Mouse (Mus musculus) ES-Bruce4 (cell line): ENCODE measurements around the gene Rasal2. TPM values are rescaled to one million over a fixed set of nuclear protein-coding genes. Genes with fewer than 3 reads are reported as not detected.

Experiments used
- H3K27ac ChIP-seq: 2 replicates; pipeline ENCODE4 v1.5.1; 2012; ENCODE audit warnings: low read length, inconsistent platforms; ENCODE audit not compliant: insufficient read depth
- H3K27me3 ChIP-seq: 2 replicates; pipeline ENCODE4 v1.6.1; 2012; ENCODE audit warnings: mild to moderate bottlenecking, low read length, inconsistent platforms; ENCODE audit not compliant: control insufficient read depth, poor library complexity, insufficient read depth, severe bottlenecking
- H3K36me3 ChIP-seq: 2 replicates; pipeline ENCODE4 v1.6.1; 2012; ENCODE audit warnings: inconsistent platforms, mild to moderate bottlenecking, low read length, moderate library complexity; ENCODE audit not compliant: control insufficient read depth, poor library complexity, insufficient read depth, severe bottlenecking
- H3K4me1 ChIP-seq: one replicate; pipeline ENCODE4 v1.8.1; 2011; ENCODE audit warnings: low read length; ENCODE audit not compliant: control insufficient read depth, insufficient read depth
- H3K4me3 ChIP-seq: 2 replicates; pipeline ENCODE4 v1.5.1; 2011; ENCODE audit warnings: low read depth, mild to moderate bottlenecking, low read length
- H3K9ac ChIP-seq: 2 replicates; pipeline ENCODE4 v1.6.1; 2012; ENCODE audit warnings: low read depth, mild to moderate bottlenecking, inconsistent platforms; ENCODE audit not compliant: poor library complexity, severe bottlenecking
- H3K9me3 ChIP-seq: replicated peaks from 2 replicates; pipeline ENCODE4 v1.6.1; 2012; ENCODE audit warnings: mild to moderate bottlenecking, low read length, inconsistent platforms; ENCODE audit not compliant: control insufficient read depth, poor library complexity, insufficient read depth, severe bottlenecking
- CTCF ChIP-seq: IDR thresholded peaks from one replicate; pipeline ENCODE4 v1.8.1; 2011; ENCODE audit warnings: low read depth, low read length
- EP300 ChIP-seq: IDR thresholded peaks from 2 replicates; pipeline ENCODE4 v1.6.1; 2011; ENCODE audit warnings: low read depth, low read length; ENCODE audit not compliant: insufficient read depth
- POLR2A ChIP-seq: IDR thresholded peaks from one replicate; pipeline ENCODE4 v1.8.1; 2011; ENCODE audit warnings: low read length; ENCODE audit not compliant: insufficient read depth
- polyA plus RNA-seq: library from polyadenylated mRNA; stranded (reverse); fragments of >200 nt; gene quantifications from 2 replicates; pipeline ENCODE4 v1.2.4, GENCODE M21; 2011; ENCODE audit warnings: low read depth; ENCODE audit not compliant: missing spikeins, insufficient read depth, insufficient read length

Rasal2 gene
- polyA plus RNA-seq, 1 experiment: 11.6 TPM

DNA sequence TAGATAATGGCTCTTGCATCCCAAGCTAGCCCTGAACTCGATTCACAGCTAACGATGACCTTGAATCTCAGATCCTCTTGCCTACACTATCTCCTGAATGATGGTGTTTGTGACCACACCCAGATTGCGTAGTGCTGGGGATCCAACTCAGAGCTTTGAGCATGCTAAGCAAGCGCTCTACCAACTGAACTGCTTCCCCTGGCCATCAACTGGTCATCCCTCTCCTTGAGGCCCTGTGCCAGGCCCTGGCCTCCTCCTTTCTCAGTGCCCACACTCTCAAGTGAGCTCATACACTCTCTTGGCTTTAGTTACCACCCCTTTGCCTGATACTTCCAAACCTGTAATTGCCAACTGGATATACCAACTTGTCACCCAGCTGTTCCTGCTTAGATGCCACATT, 22.0 kb upstream of the Rasal2 start:
- Histone ChIP-seq H3K36me3 (no peaks in the 10 kb centered on the region), H3K27ac (no peak overlapping the region), H3K9me3 (no peaks in the 10 kb centered on the region), H3K4me3 (no peak overlapping the region), H3K27me3 (no peaks in the 10 kb centered on the region), H3K9ac (no peak overlapping the region), H3K4me1 (no peaks in the 10 kb centered on the region)
- no peak for TF ChIP-seq EP300
- no peak for TF ChIP-seq CTCF
- TF ChIP-seq POLR2A: no peak

DNA sequence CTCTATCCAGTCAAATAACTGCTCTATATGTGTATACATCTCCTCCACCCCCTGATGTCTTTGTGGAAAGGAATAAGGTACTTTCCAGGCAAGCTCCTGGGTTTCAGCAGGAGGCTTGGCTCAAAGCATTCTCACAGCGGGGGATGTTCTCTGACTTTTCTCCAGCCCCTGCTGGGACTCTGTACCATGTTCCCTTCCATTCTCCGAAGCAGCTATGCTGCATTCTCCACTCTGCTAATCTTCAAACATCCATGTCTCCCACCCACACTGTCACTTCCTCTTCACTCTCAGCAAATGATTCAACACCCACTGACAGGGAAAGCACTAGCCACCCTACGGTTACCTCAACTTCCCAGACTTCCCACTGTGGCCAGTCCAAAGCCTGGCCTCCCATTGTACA, 20.9 kb upstream of the Rasal2 start:
- TF ChIP-seq CTCF (no peak), EP300 (no peak), POLR2A (no peak)
- H3K4me1 ChIP-seq: no peaks in the 10 kb centered on the region

GRCm38 (mm10) chr1:157428366-157428765, 16.0 kb upstream of the Rasal2 start:
- Histone ChIP-seq H3K4me3 (no peak overlapping the region), H3K27ac (no peak overlapping the region), H3K9me3 (no peaks in the 10 kb centered on the region), H3K36me3 (no peaks in the 10 kb centered on the region), H3K9ac (no peak overlapping the region), H3K27me3 (no peaks in the 10 kb centered on the region), H3K4me1 (no peaks in the 10 kb centered on the region)
- TF ChIP-seq EP300 (no peak), POLR2A (no peak)

More for the DNA sequence above, 20.9 kb upstream of the Rasal2 start:
- no peaks in the 10 kb centered on the region for H3K27me3 ChIP-seq
- H3K9ac ChIP-seq: no peak overlapping the region
- no peaks in the 10 kb centered on the region for H3K36me3 ChIP-seq
- no peaks in the 10 kb centered on the region for H3K9me3 ChIP-seq
- H3K27ac ChIP-seq: no peak overlapping the region
- H3K4me3 ChIP-seq: no peak overlapping the region

- Histone ChIP-seq H3K27ac (no peak overlapping the region), H3K9me3 (no peaks in the 10 kb centered on the region), H3K9ac (no peak overlapping the region), H3K4me1 (no peaks in the 10 kb centered on the region), H3K4me3 (no peak overlapping the region), H3K27me3 (no peaks in the 10 kb centered on the region), H3K36me3 (no peaks in the 10 kb centered on the region)
- TF ChIP-seq POLR2A (no peak), EP300 (no peak), CTCF (no peak)
These were observed 15.2 kb upstream of the Rasal2 start for GRCm38 (mm10) chr1:157427604-157428003.

DNA sequence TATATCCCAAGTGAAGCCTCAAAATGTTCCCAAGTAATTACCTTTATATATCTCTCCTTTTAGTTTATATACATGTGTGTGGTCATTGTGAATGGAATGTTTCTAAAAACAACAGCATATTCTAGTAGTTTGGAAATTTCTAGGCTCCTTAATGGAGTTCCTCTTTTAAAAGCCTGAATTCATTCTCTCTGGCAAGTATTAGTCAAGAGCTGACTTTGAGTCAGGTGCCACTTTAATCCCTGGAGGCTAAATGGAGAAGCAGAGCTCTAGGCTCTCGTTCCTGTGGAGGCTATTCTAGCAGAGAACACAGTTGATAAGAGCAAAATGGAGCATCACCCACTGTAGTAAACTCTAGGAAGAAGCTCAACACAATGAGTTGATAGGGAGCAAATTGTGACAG, 14.5 kb upstream of the Rasal2 start:
- Histone ChIP-seq H3K27me3 (no peaks in the 10 kb centered on the region), H3K9ac (no peak overlapping the region)

DNA sequence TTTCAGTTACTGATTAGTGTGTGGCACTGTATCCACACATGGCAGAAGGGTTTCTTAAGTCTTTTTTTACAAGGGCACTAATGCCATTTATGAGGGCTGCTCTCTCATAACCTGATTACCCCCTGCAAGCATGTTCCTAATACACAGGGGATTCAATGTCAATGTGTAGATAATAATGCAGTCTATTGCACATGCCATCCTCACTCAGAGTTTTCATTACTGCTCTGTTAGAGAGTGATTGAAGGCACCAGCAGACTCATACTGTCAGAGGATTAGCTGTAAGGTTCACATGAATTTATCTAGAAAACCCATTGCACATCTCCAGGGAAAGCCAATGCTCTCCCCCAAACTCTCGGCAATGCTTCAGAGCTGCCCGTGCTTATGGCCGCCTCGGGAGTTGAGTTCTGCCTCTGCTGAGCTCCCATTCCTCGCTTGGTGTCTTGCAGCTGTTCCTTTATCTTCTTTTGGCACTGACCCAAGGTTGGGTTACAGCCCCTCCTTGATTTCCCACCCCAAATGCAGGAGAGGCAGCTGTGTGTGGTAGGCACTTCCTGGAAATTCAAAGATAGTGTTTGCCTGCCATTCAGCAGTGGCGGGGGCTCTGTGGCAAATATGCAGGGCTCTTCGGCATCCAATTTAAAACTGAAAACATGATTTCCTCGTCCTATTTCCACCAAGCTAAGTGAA, 13.5 kb upstream of the Rasal2 start:
- TF ChIP-seq EP300: no peak
- no peak for TF ChIP-seq CTCF
- no peak for TF ChIP-seq POLR2A
- H3K27ac ChIP-seq: no peak overlapping the region
- H3K4me1 ChIP-seq: no peaks in the 10 kb centered on the region
- no peaks in the 10 kb centered on the region for H3K9me3 ChIP-seq
- no peak overlapping the region for H3K9ac ChIP-seq
- no peak overlapping the region for H3K4me3 ChIP-seq
- no peaks in the 10 kb centered on the region for H3K36me3 ChIP-seq
- no peaks in the 10 kb centered on the region for H3K27me3 ChIP-seq

More for the DNA sequence above, 14.5 kb upstream of the Rasal2 start:
- Histone ChIP-seq H3K4me1 (no peaks in the 10 kb centered on the region), H3K36me3 (no peaks in the 10 kb centered on the region), H3K4me3 (no peak overlapping the region), H3K9me3 (no peaks in the 10 kb centered on the region), H3K27ac (no peak overlapping the region)
- TF ChIP-seq CTCF (no peak), POLR2A (no peak), EP300 (no peak)
